Mouse (Mus musculus): ENCODE measurements around the gene Vasn.
"Not testable (repeated sequence)": the region's sequence is repeated elsewhere in the genome, so short reads cannot be mapped to it uniquely, and the experiment has no call there.

The Vasn gene

DNA sequence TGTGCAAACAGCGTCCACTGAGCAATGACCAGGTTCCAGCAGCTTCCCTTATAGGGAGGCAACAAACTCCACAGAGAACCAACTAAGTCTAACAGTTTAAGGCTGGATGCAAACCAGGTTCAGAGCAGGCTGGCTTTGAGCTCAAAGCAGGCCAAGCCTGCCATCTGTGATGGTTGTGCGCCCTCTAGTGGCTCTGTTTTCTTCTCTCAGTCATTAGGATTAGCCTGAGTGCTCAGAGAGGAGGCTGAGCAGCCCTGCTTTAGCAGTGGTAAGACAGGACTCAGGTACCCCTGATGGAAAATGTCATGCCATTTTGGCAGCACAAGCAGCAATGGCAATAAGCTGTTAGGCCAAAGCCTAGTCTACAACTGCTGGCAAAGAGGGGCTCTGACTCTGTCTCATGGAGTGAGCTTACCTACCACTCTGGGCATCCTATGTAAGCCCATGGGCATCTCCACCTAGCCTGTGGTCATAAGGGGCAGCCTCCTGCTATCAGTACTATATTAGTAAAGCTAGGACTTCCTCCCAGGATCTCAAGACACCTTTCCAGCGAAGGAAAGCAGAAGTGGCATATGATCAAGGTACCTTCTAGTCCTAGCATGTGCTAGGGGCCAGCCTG lies 27.6 kb downstream of the Vasn start:
- peak; percentile 69 to 93 for DNase-seq (ENCODE audit: low spot score in 2 of 2)

DNA sequence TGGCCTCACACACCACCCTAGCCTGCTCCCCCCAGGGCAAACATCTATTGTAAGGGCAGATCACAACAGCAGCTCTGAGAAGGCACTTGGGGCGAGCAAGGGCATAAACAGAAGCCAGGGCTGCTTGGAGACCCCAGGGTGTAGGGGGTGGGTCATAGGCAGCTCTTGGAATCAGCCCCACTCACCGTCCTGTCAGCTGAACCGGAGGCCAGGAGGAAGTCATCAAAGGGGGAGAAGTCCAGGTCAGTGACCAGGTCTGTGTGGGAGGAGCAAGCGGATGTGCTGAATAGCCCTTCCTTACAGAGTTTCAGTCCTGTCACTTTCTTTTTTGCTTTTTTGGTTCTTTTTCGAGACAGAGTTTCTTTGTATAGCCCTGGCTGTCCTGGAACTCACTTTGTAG lies 30.6 kb downstream of the Vasn start:
- DNase-seq (ENCODE audit: low spot score in 2 of 2) = no peak

DNA sequence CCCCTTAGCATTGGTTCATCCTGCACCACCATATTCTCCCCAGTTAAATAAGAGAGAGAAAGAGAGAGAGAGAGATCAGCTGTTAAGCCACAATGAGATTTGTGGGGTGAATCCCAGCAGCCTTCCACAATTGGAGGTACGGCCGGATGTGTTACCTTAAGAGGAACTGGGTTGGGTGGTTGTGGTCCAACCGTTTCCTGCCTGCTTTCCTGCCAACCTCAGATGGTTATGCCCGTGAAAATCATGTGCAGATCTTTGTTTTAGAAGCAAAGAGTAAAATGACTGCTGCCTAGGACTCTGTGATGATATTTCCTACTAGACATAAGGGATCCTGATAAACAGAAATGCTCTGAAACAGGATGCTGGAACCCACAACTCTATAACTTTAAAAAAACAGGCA lies 34.4 kb downstream of the Vasn start:
- DNase-seq (ENCODE audit: low spot score in 2 of 2) = peak; percentile 73 to 79

DNA sequence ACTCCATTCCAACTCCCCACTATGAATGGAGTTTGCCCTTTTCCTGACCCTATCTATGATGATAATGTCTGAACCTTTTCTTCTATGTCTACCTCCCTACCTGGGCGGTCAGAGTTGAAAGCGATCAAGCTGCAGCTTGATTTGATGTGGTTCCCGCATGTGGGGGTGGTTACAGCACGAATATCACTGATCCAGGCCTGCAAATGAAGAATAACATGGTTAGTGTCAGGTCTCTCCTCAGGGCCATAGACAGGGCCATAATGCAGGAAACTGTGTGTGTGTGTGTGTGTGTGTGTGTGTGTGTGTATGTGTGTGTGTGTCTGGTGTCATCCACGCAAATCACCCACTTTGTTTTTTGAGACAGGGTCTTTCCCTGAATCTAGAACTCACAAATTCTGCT lies 37.1 kb downstream of the Vasn start:
- no peak for DNase-seq (ENCODE audit: low spot score in 2 of 2)

DNA sequence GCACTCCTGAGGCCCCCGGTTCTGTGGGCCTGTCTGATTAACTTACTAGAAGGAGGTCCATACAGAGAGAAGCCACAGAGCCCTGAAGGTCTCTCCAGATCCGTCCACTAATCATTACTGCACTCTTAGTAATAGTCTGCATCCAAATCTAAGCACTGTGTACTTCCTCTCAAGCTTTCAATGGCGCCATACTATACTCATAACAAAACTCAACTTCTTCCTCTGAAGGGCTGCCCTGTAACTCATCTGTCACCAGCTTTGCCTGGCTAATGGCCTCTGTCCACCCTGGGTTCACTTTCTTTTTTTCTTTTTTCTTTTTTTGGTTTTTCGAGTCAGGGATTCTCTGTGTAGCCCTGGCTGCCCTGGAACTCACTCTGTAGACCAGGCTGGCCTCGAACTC lies 38.3 kb downstream of the Vasn start:
- DNase-seq (ENCODE audit: low spot score in 2 of 2) = no peak

- DNase-seq (ENCODE audit: low spot score in 2 of 2) = peak; percentile 89 to 90
Observed at GRCm38 (mm10) chr16:4679121-4680018, 39.6 kb downstream of the Vasn start, which contains the start of gene Coro7. TSS of gene Coro7 (minus strand) at chr16:4679777.

- not testable (repeated sequence) for DNase-seq (ENCODE audit: low spot score in 2 of 2)
Observed at GRCm38 (mm10) chr16:4680922-4681455, 41.2 kb downstream of the Vasn start.

DNA sequence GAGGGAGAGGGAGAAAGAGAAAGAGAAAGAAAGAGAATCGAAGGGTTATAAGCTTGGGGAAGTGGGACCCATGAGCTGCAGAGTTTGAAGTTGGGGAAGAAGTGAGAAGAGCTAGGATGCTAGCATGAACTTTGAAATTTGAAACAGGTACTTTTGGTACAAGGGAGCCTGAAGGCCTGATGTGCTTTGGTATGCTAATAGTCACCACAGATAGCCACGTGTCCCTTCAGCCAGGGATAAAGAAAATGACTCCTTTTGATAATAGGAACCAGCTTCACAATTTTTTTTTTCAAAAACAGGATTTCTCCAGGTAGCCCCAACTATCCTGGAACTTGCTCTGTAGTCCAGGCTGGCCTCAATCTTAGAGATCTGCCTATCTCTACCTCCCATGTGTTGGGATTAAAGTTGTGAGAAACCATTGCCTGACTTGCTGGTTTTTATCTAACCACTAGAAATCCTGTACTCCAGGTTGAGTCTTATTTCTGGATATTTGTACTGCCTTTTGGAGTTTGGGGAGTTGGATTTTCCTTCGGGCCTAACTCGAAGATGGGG lies 43.0 kb downstream of the Vasn start:
- no peak for DNase-seq (ENCODE audit: low spot score in 2 of 2)

- no peak for DNase-seq (ENCODE audit: low spot score in 2 of 2)
Observed at GRCm38 (mm10) chr16:4683193-4683580, 43.4 kb downstream of the Vasn start.

GRCm38 (mm10) chr16:4683581-4684456 lies 44.1 kb downstream of the Vasn start:
- DNase-seq (ENCODE audit: low spot score in 2 of 2) = peak; percentile 93 to 98

DNA sequence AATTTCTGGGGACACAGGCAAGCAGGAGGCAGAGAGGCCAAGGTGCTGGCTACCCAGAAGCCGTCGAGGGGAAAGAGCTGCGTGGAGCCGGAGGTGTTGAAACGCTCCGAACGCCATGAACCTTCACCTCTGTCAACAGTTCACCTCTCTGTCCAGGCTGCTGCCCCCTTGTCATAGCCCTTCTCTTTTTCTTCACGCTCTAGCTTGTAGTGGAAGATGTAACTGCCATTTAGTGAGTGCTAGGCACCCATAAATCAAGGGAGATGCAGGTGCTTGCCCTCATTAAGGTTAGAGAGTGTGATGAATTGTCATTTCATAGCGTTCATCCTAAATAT lies 44.7 kb downstream of the Vasn start:
- DNase-seq (ENCODE audit: low spot score in 2 of 2) = no peak

DNA sequence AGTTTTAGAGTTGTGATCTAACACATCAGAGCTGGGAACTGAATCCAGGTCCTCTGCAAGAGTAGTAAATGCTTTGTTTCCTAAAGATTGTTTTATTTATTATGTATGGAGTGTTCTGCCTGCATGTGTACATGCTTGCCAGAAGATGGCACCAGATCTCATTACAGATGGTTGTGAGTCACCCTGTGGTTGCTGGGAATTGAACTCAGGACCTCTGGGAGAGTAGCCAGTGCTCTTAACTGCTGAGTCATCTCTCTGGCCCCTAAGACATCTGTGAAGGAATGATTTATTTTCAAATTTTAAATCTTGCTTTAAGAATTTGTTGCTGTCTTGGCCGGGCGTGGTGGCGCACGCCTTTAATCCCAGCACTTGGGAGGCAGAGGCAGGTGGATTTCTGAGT lies 49.6 kb downstream of the Vasn start:
- not testable (repeated sequence) for DNase-seq (ENCODE audit: low spot score in 2 of 2)

Measured in thymus, postnatal 10 days (tissue).